Mouse (Mus musculus): ENCODE results near the gene Psors1c2. TPM values are rescaled to one million over a fixed set of nuclear protein-coding genes. Genes with fewer than 3 reads are reported as not detected.
"Not testable (repeated sequence)": the region's sequence is repeated elsewhere in the genome, so short reads cannot be mapped to it uniquely, and the experiment has no call there.

The Psors1c2 gene
- 1 to 10 TPM in 2 of 4 experiments, under 1 TPM in 1, not detected in 1; 0.96 to 2.2 (median 2.1) TPM for total RNA-seq (2022)

DNA sequence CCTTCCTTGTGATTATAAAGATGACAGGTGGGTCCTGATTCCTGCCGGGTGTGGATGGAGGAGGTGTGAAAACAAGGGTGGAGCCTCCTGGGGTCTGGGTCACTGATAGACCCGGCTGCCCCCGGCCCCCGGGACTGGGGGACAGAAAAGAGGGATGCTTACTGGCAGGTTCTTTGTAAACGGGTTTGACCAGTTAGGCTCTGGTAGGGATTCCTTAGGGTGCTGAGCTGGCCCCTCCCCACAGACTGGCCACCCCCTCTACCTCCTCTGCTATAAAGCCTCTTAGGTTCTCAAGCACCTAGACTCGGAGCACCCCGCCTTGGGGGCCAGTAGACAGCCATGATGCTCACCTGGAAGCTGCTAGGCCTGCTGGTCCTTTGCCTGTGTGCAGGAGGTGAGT lies at the start of gene Psors1c2:
Gene Psors1c2, plus strand, starts transcription at position 301 of the 400 bp plus-strand sequence.
- no peak for DNase-seq (ENCODE audit: low spot score in 2 of 2)

DNA sequence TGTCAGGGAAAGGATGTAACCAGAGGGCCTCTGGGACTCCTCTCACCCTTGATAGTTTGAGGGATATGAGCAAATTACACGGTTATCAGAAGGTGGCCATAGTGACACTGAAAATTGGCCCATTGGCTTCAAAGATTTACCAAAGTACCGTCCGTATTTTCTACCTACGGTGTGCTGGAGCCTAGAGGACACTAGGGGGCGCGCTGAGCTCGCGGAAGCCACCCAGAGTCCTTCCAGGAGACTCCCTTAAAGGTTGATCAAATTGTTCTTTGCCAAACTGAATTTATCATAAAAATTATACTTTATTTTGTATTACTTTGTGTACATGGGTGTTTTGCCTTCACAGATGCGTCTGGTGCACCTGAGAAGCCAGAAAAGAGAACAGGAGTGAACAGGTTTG lies 48.9 kb upstream of the Psors1c2 start:
- peak in 1 of 2 experiments; percentile 51 for DNase-seq (ENCODE audit: low spot score in 2 of 2)

DNA sequence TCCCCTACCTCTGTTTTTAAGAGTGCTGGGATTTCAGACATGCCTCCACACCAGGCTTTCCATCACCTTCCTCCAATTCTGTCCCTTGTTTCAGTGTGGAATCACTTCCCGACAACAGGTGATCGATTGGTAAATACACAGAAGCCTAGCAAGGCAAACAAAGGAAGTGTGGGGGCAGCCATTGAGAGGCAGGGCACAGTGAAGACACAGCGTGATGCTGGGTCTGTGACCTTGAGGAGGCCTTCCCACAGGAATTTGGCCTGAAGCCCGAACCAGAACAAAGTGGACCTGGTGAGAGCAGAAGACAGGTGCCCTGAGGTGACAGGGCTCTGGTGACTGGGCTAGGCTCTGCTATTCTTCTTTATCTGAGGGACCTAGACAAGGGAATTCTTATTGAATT lies 47.3 kb upstream of the Psors1c2 start:
- no peak for DNase-seq (ENCODE audit: low spot score in 2 of 2)

DNA sequence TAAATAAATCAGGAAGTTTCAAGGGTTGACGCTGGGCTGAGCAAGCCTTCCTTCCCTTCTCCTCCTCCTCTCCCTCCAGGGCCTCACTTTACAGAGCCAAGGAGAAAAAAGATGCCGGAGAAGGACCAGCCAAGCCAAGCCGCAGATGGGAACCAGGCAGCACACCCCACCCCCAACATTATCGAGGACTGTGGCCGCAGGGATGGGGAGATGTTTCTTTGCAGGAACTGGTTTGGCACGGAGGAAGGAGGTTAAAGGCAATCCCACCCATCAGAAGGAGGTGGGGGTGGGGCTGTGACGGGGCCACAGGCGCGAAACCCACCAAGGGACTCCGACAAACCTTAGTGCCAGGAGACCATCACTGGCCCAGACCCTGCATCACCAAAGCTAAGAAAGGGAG lies 46.3 kb upstream of the Psors1c2 start:
- no peak for DNase-seq (ENCODE audit: low spot score in 2 of 2)

DNA sequence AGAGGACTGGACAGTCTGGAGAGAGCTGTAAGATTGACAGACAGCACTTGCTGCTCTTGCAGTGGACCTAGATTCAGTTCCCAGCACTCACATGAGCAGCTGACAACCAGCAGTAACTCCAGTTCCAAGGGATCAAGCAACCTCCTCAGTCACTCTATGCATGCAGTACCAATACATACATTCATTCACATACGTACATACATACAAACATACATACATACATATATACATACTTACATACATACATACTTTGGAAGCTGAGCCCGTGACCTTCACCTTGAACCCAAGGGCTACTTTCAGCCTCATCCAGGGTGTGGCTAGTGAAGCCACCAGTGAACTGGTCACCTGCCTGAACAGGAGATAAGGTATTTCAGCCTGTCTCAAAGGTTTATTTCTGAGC lies 45.0 kb upstream of the Psors1c2 start:
- DNase-seq (ENCODE audit: low spot score in 2 of 2) = no peak

DNA sequence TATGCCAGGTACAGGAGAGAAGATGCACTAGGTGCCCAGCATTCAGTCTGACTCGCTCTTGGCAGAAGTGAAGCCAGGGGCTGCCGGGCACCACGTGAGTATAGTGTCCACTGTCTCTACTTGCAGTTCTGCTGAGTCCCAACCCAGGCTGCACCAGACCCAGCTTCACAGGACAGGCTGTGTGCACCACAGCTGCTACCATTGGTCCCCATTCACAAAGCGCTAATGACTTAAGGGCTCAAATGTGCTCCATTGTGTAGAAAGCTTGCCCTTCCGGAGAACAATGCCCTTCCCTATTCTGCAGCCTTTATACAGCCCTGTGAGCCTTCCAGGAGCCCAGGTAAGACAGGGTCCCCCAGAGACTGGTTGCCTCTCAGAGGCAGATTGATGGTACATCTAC lies 42.7 kb upstream of the Psors1c2 start:
- no peak for DNase-seq (ENCODE audit: low spot score in 2 of 2)

DNA sequence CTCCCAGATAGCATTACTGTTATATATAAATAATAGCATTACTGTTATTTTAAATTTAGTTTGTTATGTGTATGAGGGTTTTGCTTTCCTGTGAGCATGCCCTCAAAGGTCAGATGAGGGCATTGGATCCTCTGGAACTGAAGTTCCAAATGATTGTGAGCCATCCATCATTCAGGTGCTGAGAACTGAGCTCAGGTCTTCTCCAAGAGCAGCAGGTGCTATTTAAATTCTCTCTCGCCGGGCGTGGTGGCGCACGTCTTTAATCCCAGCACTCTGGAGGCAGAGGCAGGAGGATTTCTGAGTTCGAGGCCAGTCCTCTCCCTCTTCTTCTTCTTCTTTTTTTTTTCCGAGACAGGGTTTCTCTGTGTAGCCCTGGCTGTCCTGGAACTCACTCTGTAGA lies 35.9 kb upstream of the Psors1c2 start:
- DNase-seq (ENCODE audit: low spot score in 2 of 2) = no peak

DNA sequence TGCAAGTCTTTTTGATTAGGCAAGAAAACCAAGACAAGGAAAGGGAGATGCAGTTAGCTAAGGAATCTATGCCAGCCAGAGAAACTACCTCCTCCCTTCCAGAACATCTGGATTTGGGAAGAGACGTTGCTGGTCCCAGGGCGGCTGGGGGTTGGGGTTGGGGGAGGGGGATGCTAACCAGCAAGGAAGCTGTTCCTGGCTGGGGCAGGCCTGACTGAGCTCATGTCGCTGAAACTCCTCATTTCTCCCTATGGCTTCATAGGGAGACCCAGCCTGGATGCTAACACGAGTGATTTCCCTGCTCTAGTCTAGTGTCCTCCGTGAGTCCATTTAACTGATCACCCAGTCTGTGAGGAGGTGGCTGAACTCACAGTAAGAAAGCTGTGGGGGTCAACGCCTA lies 30.8 kb upstream of the Psors1c2 start:
- no peak for DNase-seq (ENCODE audit: low spot score in 2 of 2)

DNA sequence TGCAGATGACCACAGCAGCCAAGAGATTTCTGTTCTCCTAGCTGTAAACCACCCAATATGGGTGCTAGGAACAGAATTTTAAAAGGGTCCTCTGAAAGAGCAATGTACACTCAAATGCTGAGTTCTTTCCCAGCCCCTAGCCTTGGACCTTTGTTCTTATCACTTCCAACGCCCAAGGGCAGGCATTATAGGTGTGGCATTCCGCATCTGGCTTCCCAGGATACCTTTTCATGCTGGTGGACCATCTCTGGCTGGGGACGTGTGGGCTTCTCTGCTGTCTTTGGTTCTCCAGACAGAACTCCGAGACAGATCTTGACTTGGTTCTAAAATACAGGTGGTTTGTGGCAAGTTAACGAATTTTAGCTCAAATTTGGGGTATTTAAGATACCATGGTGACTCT lies 30.2 kb upstream of the Psors1c2 start:
- no peak for DNase-seq (ENCODE audit: low spot score in 2 of 2)

DNA sequence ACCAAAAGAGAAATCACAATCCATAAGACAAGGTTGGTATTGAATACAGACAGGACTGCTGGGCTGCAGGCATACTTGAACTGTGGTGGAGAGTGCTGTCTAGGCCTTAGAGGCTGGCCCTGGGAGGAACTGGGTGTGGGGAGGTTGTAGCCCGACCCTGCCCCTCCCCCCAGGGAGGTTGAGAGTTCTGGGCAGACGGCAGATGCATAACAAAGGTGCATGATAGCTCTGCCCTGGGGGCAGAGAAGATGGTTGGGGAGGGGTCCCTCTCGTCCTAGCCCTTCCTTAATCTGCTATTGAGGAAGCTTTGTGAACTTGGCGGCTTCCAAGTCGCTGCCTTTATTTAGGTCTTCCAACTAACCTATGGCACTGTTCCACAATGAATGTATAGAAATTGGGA lies 29.2 kb upstream of the Psors1c2 start:
- DNase-seq (ENCODE audit: low spot score in 2 of 2) = no peak

DNA sequence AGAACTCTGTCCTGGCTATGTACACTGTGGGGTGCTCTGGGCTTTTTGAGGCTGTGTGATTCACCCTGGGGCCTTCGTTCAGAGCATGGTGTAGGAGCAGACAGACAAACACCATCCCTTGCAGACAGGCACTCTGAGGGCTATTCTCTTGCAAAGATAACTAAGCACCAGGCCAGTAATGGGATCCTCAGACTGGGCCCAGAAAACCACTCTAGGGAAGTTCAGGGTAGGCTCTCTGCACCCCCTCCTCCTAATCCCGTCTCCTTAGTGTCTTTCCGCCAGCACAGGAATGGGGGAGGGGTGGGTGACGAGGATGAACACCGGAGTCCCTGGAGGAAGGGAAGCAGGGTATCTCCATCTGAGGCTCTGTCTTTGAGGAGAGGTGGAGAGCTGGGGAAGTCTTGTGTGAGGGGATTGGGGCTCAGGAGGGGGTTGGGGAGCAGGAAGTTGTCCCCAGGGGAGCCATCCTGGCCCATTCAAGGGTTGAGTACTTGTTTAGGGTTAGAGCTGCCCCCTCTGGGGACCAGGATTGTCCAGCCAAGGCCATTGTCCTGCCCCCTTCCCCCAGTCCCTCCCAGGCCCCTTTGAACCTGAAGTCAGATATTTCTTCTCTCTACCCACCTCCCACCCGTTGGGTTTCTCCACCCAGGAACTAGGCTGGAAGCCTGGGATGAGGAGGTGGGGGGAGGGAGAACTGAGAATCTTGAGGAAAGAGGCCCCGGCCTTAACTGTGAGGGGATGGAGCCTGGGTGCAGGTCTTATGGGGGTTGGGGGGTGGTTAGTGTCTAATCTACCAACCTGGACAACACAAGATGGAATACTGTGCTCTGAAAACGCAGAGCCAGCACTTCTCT lies 28.1 kb upstream of the Psors1c2 start:
- DNase-seq (ENCODE audit: low spot score in 2 of 2) = no peak

DNA sequence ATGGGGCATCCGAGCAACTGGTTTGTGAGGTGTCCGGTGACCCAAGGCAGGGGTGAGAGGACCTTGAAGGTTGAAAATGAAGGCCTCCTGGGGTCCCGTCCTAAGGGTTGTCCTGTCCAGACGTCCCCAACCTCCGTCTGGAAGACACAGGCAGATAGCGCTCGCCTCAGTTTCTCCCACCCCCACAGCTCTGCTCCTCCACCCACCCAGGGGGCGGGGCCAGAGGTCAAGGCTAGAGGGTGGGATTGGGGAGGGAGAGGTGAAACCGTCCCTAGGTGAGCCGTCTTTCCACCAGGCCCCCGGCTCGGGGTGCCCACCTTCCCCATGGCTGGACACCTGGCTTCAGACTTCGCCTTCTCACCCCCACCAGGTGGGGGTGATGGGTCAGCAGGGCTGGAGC lies 27.2 kb upstream of the Psors1c2 start, which contains the start of gene Pou5f1:
Gene Pou5f1, plus strand, starts transcription at position 243 of the 400 bp plus-strand sequence.
- DNase-seq (ENCODE audit: low spot score in 2 of 2) = no peak

DNA sequence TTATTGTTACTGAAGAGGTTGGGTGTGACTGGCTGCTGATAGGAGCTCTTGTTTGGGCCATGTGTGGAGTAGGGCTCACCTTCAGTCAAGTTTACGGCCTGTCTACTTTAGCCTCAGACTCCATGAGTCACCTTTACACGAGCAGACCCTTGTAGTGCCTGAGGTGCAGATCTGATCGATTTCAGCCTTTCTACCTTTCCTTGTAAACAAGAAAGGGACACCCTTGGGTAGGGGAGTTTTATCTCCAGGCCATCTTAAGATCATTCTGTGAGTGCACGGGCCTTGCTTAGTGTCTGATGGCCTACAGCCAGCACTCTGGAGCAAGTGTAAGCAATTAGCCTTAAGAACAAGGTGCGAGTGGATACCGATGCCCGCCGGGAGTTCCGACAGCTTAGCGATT lies 26.1 kb upstream of the Psors1c2 start:
- no peak for DNase-seq (ENCODE audit: low spot score in 2 of 2)

DNA sequence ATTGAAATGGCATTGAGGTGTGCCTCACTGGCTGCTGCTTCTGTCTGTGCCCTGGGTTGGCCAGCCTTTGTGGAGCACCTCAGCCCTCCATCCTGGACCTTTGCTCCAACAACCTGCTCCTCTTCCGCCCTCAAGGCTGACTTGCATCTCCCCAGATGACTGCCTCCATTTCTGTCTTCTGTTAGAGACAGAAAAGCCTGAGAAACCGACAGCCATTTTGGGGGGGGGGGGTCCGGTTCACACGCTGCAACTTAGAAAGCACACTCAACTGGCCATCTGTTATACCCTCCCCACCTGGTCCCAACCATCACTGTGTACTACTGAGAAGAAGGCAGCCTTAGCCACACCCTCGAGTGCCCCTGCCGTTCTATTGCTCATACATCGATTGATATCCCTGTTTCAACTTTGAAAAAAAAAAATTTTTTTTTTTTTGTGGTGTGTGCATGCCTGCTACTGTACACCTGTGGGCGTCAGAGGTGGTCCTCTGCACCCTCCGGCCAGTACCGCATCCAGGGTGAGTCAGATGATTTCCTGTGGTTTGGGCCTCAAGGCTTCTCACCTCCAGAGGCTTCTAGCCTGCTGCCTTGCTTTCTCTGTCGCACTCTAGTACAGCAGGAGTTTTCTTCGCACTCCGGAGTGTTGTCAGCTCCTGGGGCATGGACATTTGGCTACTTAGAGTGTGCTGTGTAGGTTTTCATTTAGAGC lies 25.3 kb upstream of the Psors1c2 start:
- no peak for DNase-seq (ENCODE audit: low spot score in 2 of 2)

DNA sequence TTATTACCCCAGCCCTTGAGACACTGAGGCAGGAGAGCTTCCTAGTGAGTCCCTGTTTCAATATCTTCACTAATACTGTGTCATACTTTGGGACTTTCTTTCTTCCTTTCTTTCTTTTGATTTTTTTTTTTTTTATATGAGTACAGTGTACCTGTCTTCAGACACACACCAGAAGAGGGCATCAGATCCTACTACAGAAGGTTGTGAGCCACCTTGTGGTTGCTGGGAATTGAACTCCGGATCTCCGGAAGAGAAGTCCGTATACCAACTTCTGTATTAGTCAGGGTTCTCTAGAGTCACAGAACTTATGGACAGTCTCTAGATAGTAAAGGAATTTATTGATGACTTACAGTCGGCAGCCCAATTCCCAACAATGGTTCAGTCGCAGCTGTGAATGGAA lies 24.7 kb upstream of the Psors1c2 start:
- DNase-seq (ENCODE audit: low spot score in 2 of 2) = not testable (repeated sequence)

DNA sequence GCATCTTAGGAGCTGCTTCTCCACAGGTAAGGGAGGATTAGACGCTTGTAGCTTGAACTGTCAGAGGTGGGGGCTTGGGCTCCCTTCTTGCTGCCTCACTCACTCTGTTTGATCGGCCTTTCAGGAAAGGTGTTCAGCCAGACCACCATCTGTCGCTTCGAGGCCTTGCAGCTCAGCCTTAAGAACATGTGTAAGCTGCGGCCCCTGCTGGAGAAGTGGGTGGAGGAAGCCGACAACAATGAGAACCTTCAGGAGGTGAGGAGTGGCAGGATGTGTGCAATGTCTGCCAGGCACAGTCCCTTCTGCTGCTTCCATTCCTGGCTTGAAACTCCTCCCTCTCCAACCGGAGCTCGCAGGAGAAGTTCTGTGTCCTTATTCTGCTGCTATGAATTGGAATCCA lies 23.7 kb upstream of the Psors1c2 start:
- DNase-seq (ENCODE audit: low spot score in 2 of 2) = no peak

DNA sequence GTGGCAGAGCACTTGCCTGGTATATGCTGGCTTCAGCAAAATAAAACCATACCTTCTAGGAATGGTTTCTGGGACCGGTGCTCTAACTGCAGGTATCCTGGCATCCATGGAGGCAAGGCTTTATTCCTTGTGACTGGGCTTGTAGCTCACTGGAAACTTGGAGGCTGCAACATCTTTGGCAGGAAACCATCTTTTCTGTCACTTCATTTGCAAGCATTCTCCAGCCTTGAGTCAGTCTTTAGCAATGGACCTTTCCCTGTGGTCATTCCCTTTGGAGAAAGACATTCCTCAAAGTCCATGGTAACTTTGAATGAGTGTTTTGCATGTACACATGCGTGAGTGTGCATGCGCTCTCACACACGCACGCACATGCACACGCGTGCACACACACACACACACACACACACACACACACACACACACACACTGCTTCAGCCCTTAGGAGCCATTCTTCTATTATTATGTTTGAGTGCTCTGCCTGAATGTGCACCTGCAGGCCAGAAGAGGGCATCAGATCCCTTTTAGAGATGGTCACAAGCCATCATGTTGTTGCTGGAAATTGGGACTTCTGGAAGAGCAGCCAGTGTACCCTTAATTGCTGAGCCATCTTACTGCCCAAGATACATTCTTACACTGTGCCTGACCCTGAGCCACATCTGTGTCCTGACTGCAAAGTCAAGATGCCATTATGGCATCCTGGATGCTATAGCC lies 19.9 kb upstream of the Psors1c2 start:
- DNase-seq (ENCODE audit: low spot score in 2 of 2) = no peak

DNA sequence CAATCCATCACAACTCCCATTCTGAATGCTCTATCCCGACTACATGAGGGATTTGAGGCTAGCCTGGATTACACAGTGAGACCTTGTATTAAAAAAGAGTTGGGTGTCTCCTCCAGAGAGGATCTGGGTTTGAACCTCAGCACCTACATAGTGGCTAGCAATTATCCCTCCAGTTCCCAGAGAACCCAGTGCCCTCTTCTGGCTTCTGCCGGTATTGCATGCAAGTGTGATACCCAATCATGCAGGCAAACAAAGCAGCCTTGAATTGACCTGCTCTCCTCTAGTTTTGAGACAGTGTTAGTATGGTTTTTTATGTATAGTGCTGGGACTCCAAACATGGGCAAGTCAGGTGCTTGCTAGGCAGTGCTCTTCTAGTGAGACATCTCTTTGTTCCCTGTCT lies 19.1 kb upstream of the Psors1c2 start:
- DNase-seq (ENCODE audit: low spot score in 2 of 2) = peak in 1 of 2 experiments; percentile 52

DNA sequence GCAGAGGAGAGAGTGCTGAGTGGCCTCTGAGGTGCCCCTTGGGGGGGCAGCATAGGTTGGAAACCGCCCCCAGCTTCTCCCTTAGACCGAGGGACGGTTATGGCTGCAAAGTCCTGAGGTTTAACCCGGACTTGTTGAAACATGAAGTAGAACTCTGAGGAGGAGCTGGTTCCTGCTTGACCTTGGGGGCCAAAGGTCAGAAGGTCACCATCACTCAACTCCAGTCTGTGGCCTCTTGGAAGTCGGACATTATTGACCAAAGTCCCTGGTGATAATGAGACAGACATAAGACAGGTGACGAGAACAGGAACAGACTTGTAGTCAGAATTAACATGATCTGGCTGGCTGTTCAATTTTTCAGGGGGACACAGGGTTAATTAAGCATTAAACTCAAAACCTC lies 18.2 kb upstream of the Psors1c2 start:
- DNase-seq (ENCODE audit: low spot score in 2 of 2) = no peak

DNA sequence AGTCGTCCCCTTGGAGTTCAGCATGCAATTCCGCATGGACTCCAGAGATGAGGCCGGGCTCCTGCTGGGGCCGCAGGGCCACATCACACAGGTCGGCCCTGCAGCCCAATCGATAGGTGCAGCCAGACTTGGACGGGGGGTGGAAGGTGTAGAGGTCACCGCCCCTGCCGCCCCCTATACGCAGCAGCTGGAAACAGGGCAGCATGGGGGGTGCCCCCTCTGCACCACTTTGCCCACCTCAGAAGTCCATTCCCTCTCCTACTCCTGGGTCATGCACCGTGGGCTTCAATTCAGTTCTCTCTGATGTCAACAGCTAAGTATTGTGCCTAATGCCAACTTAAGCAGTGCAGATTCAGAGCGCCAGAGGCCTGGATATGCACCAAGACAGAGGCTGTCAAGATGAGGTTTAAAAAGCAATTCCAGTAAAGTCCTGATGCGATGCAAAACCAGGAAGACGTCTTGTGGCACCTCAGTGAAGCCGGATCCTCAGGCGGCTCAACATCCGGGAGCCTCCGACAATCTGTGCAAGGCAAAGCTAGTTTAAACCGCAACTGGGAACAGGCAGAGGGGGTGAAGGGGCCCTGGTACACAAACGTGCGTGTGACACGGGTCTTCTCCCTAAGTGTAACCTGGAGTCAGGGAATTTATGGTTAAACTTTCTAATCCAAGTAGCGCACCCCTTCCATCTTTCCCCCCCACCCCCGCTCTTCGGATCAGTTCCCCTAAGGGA lies 16.9 kb upstream of the Psors1c2 start:
- no peak for DNase-seq (ENCODE audit: low spot score in 2 of 2)
